Mouse (Mus musculus): ENCODE measurements at regions not wholly inside any gene's neighbourhood (a gene's known extent, or its start where the extent isn't known, plus 50 kb on each side); places are given as distances from the start of the nearest gene placed in this dataset.
A peak's percentile ranks its signal among the peaks of the same experiment; 100 is the strongest.

DNA sequence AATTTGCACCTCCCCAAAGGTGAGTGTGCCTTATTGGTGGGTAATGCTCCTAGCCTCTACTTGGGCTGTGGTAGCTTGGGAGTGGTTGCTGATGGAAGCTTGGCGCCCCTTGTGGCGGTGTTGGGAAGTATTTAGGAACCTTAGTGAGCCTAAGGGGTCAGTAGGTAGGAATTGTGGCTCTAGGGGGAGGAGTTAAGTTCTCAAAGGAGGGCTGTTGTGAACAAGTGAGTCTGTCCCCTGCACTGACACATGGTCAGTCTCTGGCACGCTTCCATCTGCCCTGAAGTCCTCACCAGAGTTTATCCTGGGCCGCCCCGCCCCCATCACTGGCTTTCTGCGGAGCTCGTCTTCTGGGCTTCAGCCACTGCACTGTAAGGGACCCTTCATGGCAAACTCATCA, 364.9 kb downstream of the Agtpbp1 start:
- TF ChIP-seq POLR2A (IDR thresholded peaks at IDR 0.05; ENCODE audit: borderline replicate concordance, low read depth, low read length) (no peak), CTCF (IDR thresholded peaks at IDR 0.05; ENCODE audit: low read depth, low read length) (0 out of 2 replicates have a peak, but pooled peaks have one; percentile 6)

Data from bone marrow macrophage, adult 2 months (primary cell).